Mouse (Mus musculus) c-Kit-positive CD71-positive TER-119-negative erythroid progenitor cells, embryonic 14.5 days (primary cell): ENCODE results near the gene Rad51ap1.

Experiments used
- DNase-seq: peaks from one replicate; pipeline ENCODE4 v3.0.0-alpha.2; 2013; ENCODE audit warnings: low read depth

Gene Rad51ap1

DNA sequence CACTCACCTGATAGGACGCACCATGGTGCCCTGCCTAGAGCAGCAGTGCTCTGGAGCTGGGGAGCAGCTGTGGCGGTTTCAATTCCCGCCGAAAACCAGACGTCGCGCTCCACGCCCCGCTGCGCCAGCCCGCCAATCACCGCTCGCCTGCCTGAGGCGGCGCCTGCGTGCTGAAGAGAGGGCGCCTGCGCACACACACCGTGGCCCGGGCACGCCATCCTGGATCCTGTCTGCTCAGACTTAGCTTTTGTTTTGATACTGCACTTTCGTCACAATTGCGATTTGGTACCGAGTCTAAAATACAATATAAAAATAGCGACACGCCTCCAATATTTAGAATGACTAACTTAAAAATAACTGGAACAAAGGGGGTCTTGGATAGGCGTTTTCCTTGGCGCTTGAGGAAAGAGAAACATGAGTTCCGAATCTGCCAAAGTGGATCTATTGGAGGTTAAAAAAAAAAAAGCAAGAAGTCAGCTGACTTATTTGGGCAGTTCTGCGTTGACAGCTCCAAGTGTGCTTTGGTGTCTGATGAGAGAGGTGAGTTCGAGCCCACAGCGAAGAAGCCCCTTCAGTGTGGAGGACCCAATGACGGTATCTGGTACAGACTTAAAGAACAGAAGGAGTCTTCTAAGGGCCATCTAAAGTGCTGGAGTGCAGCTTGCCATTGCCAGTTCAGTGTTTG lies at the start of gene Rad51ap1, which contains the start of gene D6Wsu163e:
Gene Rad51ap1 (minus strand): TSS at position 101 of the 685 bp plus-strand sequence.
Gene D6Wsu163e (plus strand): TSS at position 476 of the 685 bp plus-strand sequence.
- peak; percentile 89 for DNase-seq

DNA sequence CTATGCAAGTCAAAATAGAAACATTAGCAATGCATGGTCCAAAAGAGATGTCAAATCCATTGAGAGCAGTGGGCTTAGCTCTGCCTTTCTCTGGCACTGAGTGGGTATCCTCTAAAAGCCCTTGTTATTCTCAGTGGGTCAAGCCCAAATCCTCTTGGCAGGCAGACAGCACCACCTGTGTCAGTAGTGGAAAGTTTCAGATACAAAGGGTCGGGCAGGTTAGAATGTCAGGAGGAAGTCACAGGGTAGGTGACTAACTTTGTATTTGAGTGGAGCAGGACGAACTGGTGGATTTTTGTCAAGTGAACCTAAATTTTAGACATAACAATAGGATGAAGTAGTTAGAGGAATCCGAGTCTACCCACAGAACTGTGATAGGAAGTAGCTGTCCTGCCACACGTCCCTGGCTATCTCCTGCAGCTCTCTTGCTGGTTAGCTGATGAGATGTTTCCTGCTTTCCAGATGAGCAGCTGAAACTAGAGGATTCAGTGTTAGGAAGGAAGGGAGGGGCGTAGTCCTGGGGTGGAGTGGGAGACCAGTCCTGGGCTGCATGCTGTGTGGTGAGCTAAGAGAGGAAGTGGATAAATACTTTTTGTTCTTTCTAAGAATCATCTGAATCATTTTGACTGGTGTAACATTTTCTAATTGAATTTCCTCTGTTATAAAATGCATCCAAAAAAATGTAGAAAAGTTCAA lies 42.3 kb upstream of the Rad51ap1 start:
- no peak for DNase-seq

DNA sequence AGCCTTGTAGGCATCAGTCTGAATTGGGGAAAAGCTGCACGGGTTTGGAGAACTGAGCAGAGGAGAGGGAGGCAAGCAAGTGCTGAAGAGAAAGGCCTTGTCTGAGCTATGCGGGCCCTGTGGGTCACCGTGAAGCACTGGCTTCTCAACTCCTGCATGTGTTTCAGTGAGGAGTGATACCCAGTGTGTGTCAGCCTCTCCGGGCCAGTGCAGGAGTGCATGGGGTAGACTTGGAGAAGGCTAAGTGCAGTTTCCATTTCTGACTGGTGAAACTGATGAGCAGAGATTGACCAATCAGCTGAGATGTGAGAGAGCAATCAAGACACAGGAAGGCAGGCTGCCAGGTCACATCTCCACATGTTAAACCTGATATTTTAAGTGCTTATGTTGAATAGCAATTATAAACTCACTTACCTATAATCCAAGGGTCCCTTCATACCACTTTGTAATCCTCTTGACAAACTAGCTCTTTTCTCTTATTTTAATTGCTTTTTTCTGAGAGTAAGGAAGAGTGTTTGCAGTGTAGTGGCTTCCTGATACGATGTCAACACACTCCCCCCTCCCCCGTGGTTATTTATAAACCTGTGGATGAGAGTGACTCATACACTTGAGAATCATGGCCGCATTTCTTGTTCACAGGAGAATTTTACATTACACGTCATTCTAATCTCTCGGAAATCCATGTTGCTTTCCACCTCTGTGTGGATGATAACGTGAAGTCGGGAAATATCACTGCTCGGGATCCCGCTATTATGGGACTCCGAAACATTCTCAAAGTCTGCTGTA lies 27.0 kb upstream of the Rad51ap1 start:
- DNase-seq = no peak

DNA sequence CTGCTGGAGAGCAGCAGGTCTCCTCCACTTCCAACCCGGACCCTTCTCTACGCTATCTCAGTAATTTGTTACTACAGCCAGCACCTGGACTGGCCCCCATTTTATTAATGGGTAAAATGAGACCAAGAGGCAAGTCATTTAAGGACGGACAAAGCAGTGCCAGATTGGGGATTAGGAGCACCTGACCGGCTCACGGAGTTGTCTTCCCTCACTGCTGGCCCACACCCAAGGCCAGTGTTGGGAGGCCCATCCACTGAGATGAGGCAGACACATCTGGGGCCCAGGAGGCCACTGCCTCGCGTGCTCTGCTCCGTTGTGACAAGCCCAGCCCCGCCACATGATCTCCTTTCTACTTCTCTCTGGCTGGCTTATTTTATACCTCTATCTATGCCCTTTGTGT lies 24.0 kb upstream of the Rad51ap1 start:
- DNase-seq = no peak

DNA sequence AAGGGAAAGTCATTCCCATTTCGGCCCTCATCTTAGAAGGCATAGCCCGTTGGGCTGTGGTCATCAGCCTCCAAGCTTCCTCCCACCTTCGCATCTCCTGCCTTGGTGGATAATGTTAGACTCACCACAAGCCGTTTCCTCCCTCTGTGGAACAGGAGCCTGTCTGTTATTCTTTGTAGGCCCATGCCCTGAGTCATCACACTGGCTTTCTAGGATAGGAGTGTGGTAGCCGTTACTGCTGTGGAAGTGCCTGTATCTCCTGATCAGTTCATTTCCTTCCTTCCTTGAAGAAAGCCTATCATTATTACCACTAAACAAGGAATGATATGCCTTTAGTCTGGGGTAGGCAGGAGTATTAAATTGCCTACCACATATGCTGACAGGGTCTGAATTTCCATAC lies 23.3 kb upstream of the Rad51ap1 start:
- no peak for DNase-seq

DNA sequence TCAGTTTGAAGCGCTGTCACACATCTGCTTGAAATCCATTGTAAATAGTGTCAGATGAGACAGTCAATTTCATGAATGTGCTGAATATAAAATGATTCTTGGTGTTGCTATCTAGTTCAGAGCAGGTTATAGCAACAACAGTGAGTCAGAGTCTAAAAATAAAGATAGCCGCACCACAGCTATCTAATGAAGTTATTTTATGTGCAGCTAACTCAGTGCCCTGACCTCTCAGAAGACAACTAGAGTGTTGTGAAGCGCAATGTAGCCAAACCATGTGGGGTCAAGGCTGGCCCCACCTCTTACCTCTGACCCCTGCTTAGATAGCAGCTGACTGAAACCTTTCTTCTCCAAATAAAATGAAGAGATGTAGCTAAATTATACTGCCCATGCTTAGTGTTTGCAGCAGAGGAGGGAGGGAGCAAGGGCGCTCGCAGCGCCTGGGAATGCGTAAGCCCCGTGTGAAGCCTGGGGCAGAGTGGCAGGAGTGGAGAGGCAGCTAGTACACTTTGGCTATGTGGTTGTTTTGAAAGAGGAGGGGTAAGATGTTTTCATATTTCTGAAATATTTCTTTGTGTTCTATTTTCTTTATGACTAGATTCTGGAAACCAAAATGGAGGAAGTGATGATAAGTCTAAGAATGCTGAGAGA lies 22.1 kb upstream of the Rad51ap1 start:
- no peak for DNase-seq

DNA sequence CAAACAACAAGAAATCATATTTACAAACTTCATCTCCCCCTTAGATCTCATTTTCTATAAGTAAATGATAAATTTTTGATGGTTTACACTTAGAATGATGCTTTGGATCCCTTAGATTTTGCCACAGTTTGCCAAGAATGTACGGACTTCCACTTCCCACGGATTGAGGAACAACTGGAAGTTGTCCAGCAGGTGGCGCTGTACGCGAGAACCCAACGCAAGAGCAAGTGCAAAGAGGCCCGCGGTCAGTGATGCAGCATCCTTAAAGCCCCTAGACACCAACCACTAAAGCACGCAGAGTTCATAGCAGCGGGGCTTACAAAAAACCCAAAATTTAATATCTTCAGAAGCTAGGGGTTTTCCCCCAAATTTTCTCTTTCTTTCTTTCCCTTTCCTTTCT lies 16.3 kb upstream of the Rad51ap1 start:
- DNase-seq = peak; percentile 48

DNA sequence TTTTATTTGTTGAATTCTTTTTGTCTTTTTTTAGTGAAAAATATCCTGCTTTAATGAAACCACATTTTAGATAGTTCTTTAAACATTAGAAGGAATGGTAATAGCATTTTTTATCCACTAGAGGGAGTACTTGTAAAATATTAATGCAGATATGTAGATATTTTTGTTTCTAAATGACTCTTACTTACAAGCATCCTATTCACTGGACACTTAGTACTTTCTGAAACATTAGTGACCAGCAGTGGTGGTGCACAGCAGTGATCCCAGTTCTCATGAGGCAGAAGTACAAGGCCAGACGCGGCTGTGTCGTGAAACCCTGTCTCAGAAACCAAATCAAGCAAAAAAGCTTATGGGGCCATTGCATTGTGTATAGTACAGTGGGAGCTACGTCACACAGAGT lies 8.9 kb upstream of the Rad51ap1 start:
- no peak for DNase-seq

DNA sequence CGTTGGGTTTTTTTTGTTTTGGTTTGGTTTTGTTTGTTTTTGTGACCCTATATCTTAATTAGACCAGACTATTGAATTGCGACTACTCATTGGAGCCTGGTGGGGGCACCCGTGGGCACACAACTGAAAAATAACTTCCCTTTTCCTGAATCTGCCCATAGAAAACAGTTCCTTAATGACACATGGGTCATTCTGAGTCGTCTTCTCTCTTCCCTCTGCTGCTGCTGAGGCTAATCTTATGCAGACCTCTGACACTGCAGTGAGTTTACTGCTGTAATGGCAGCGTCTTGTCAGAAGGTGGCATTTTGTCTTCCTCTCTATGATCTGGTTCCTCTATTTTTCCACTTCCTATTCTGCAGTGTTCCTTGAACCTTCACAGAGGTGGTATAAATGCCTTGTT lies 1.1 kb upstream of the Rad51ap1 start:
- DNase-seq = peak; percentile 30

DNA sequence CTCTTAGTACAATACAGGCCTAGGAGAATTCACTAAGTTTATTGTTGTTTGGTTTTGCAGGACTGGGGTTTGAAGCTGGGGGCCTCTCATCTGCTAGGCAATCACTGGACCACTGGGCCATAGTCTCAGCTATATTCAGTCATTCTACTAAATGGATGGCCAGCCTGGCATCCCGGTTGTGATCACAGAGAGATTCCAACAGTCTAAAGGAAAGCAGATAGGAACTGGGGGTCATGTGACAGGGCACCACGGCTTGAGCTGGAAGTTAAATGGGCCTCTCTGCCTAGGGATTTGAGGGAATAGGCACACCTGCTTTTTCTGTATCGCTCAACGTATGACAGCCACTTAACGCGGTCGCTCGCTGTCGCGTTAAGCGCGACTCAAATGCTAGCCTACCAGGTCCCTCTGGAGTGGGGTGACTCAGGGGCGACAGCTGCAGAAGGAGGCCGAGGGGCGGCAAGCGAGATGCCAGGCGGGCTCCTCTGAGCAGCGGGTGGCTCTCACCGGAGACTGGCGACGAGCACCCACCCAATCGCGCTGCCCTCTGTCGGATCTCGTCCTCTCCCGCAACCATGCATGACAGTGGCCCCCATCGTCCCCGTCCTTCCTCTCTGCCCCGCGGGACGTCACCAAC lies 417 bp downstream of the Rad51ap1 start:
- peak; percentile 23 for DNase-seq

DNA sequence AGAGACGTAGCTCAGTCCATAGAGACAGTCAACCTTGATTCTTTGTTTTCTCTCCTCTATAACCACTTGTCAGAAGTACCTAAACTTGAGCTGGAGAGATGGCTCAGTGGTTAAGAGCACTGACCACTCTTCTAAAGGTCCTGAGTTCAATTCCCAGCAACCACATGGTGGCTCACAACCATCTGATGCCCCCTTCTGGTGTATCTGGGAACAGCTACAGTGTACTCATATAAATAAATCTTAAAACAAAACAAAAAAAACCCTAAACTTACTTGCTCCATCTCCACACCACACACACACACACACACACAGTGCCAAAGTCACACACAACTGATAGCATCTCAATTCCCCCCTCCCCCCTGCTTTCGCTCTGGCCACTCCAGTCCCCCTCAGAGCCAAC lies 1.3 kb downstream of the Rad51ap1 start:
- no peak for DNase-seq

DNA sequence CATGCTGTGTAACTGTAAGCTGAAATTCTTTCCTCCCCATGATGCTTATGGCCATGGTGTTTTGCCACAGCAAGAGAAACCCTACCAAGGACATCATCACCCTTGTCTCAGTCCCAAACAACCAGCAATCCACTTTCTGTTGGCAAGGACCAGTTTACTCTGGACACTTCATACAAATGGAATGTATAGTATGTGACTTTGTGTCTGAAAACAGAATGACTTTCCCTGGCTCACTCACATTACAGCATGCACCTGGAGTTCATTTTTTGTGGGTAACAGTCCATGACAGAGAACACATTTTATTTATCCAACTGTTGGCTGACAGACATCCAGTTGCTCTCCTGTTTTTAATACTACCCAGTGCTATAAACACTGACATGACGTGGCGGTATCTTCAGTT lies 6.5 kb downstream of the Rad51ap1 start:
- no peak for DNase-seq

DNA sequence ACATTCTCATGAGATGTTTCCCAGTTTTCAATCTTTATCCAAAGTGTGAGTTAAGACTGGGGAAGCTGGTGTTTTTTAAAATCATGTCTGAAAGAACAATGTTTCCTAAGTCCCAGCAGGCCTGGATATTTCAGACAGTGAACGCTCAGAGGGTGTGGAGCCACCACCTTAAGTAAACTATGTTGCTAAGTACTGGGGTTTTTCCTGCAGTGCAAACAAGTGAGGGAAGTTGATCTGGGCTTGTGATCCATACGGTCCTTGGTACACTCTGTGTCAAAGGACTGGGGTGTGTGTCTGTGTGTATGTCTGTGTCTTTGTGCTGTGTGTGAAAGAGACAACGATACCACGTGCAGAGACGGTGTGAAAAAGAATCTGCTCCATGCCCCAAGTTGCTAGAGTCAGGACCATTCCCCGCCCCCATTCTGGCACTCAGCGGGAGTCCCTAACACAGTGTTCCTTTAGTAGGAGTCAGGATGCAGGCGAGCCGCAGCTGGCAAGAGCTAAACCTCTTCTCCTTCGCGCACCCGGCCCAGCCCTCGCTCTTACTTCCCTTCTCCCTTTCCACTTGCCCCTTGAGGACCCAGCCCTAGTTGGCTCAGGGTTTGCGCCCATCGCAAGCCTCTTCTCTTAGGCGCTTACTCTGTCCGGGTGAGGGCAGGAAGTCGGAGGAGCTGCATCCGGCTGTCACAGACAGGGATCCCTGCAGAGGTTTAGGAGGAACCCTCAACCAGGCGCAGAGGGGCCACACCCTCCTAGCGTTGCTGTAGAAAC lies 18.1 kb downstream of the Rad51ap1 start, which contains the start of gene Dyrk4:
Gene Dyrk4 (minus strand): TSS at position 729 of the 771 bp plus-strand sequence.
- DNase-seq = no peak

DNA sequence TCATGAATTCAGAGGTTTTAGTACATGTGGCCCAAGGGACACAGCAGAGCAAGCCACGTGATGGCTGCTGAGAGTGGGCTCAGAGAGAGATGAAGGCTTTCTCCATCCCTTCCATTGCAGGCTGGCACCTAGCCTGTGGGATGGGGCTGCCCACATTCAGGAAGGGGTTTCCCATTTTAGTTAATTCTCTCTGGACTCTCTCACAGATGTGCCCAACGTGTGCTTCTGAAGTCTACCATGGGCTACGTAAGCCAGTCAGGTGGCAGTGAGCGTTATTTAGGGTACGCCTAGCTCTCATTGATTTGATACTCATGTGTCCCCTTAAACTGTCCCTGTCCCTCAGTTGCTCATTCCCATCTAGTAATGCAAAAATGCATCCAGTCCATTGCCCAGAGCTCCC lies 24.5 kb downstream of the Rad51ap1 start:
- no peak for DNase-seq

DNA sequence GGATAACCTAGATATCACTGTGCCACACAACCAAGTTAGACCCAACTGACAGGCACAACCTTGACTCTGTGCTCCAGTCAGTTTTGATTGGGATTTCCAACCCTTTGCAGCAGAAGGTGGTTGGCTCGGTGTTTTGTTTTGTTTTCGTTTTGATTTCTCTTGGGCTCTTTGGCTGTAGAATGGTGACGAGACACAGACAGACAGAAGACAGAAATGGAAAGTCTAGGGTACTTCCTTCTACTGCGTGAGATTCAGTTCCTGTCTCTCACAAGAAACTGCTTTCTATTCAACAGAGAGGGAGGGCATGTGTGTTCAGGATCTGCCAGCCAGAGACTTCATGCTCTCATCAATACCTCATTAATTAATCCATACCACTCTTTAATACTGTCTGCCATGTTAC lies 28.7 kb downstream of the Rad51ap1 start:
- no peak for DNase-seq

DNA sequence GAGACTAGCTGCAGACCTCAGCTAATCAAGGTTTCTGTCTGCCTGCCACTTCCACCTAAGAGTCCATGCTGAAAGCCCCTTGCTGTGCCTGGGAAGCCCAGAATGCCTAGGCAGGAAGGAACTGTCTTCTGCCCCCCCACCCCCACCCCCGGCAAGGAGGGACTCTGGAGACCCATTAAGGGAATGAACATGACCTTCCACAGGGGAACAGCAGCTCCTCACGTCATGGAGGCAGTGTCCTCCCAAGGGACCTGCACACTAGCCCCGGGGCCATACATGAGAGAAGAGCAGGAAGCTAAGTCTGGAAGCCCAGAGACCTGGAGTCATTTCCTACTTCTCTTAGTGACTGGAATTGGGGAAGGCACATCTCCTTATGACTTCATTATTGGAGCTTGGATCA lies 31.5 kb downstream of the Rad51ap1 start:
- DNase-seq = no peak

DNA sequence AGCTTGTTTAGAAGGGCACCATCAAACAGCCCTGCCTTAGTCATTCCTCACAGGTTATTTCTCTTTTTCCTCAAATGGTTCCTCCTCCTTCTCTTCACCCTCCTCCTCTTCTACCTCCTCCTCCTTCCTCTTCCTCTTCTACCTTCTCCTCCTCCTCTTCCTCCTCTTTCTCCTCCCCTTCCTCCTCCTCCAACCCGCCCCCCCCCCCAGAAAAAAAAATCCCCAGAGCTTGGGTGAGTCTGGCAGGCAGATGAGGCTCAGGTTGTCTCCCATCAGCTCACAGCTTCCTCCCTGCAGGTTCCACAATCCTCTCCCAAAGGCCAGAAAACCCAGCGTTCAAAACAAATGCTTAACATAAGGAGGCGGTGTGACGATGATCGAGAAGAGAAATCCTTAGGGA lies 32.0 kb downstream of the Rad51ap1 start:
- DNase-seq = no peak

DNA sequence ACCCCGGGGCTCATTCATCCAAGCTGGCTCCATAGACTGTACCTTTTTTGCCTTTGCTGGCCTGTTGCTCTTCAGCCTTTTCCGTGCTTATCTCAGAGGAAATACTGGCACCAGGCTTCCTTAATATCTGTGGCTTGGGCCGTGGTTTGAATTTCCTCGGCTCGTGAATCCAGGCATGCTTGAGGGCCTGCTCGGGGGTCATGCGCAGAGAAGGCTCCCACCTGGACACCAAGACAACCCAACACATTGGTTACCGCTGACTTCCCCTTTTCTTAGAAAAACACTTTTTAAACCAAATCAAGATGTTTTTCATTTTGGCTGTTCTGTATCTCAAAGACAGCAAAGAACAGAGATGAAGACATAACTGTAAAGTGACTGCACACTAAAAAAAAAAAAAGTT lies 62.3 kb downstream of the Rad51ap1 start:
- DNase-seq = no peak
